Mouse (Mus musculus) adrenal gland, postnatal 36 days (tissue): ENCODE results near the gene Gm9936. TPM values are rescaled to one million over a fixed set of nuclear protein-coding genes. Genes with fewer than 3 reads are reported as not detected.
"Not testable (repeated sequence)": the region's sequence is repeated elsewhere in the genome, so short reads cannot be mapped to it uniquely, and the experiment has no call there.

ENCODE experiments used
- DNase-seq, 2 experiments: peaks; one replicate each; pipeline ENCODE4 v3.0.0; 2021; ENCODE audit warnings: mixed read lengths in 1 of 2
- long read RNA-seq, 2 experiments: library from polyadenylated mRNA; stranded (forward); transcript quantifications; one replicate each; pipeline ENCODE4 v2.0.0; 2021; ENCODE audit warnings: borderline sequencing depth in 2 of 2
- total RNA-seq, 2 experiments: library from RNA; stranded (reverse); gene quantifications; 2 replicates each; pipeline ENCODE4 v1.2.3; 2021

The Gm9936 gene
- not detected for total RNA-seq
- long read RNA-seq, experiment 1, result 0 reads
- long read RNA-seq, experiment 2, result 0 reads

GRCm38 (mm10) chr5:114858582-114858981 lies at the start of gene Gm9936:
Gm9936 (minus strand) TSS chr5:114858682.
- DNase-seq, result no peak

GRCm38 (mm10) chr5:114902413-114902812 lies 43.9 kb upstream of the Gm9936 start:
- DNase-seq, result peak; percentile 45 to 59

- no peak for DNase-seq
Observed at GRCm38 (mm10) chr5:114898857-114899256, 40.4 kb upstream of the Gm9936 start.

GRCm38 (mm10) chr5:114897374-114897793 lies 38.9 kb upstream of the Gm9936 start:
- peak; percentile 36 to 37 for DNase-seq

- DNase-seq, result peak in 1 of 2 experiments; percentile 26
Observed at GRCm38 (mm10) chr5:114896688-114897373, 38.3 kb upstream of the Gm9936 start, which contains the start of gene Oasl2. Oasl2 (plus strand) TSS chr5:114896936.

GRCm38 (mm10) chr5:114895542-114895941 lies 37.1 kb upstream of the Gm9936 start:
- DNase-seq, result no peak

- no peak for DNase-seq
Observed at GRCm38 (mm10) chr5:114888995-114889394, 30.5 kb upstream of the Gm9936 start.

- no peak for DNase-seq
Observed at GRCm38 (mm10) chr5:114886801-114887200, 28.3 kb upstream of the Gm9936 start.

- DNase-seq, result no peak
Observed at GRCm38 (mm10) chr5:114883022-114883421, 24.5 kb upstream of the Gm9936 start.

GRCm38 (mm10) chr5:114882319-114882718 lies 23.8 kb upstream of the Gm9936 start:
- DNase-seq, result not testable (repeated sequence)

- no peak for DNase-seq
Observed at GRCm38 (mm10) chr5:114879399-114879798, 20.9 kb upstream of the Gm9936 start.

- no peak for DNase-seq
Observed at GRCm38 (mm10) chr5:114877487-114877886, 19.0 kb upstream of the Gm9936 start.

- no peak for DNase-seq
Observed at GRCm38 (mm10) chr5:114876331-114876730, 17.8 kb upstream of the Gm9936 start.

GRCm38 (mm10) chr5:114875858-114876257 lies 17.4 kb upstream of the Gm9936 start:
- DNase-seq, result peak; percentile 40 to 43

GRCm38 (mm10) chr5:114865279-114865678 lies 6.8 kb upstream of the Gm9936 start:
- DNase-seq, result no peak

- no peak for DNase-seq
Observed at GRCm38 (mm10) chr5:114864813-114865212, 6.3 kb upstream of the Gm9936 start.

GRCm38 (mm10) chr5:114861730-114862129 lies 3.2 kb upstream of the Gm9936 start:
- peak in 1 of 2 experiments; percentile 13 for DNase-seq

- DNase-seq, result peak; percentile 75 to 81
Observed at GRCm38 (mm10) chr5:114859253-114859652, 771 bp upstream of the Gm9936 start.

GRCm38 (mm10) chr5:114853364-114853763 lies 5.1 kb downstream of the Gm9936 start, which contains the start of gene 4930519G04Rik:
4930519G04Rik (plus strand) TSS chr5:114853664.
- DNase-seq, result not testable (repeated sequence)

- no peak for DNase-seq
Observed at GRCm38 (mm10) chr5:114851565-114852236, 6.8 kb downstream of the Gm9936 start.

GRCm38 (mm10) chr5:114844371-114844770 lies 14.1 kb downstream of the Gm9936 start:
- DNase-seq, result not testable (repeated sequence)

GRCm38 (mm10) chr5:114842674-114843073 lies 15.8 kb downstream of the Gm9936 start:
- DNase-seq, result no peak

- DNase-seq, result not testable (repeated sequence)
Observed at GRCm38 (mm10) chr5:114842155-114842554, 16.3 kb downstream of the Gm9936 start.
